Mouse (Mus musculus) cortical plate, adult 2 months (tissue): ENCODE measurements around the gene Hoxc9. TPM values are rescaled to one million over a fixed set of nuclear protein-coding genes. Genes with fewer than 3 reads are reported as not detected.

Experiments
- H3K27ac ChIP-seq: fragments of 200-500 bp; 2 replicates; pipeline ENCODE4 v1.5.1; 2012; ENCODE audit warnings: low read length, control low read depth, inconsistent platforms; ENCODE audit not compliant: insufficient read depth
- H3K4me1 ChIP-seq: fragments of 200-500 bp; 2 replicates; pipeline ENCODE4 v1.6.1; 2011; ENCODE audit warnings: low read length; ENCODE audit not compliant: control insufficient read depth, insufficient read depth
- H3K4me3 ChIP-seq: fragments of 200-500 bp; 2 replicates; pipeline ENCODE4 v1.5.1; 2011; ENCODE audit warnings: mild to moderate bottlenecking, low read length, control low read depth; ENCODE audit not compliant: insufficient read depth
- CTCF ChIP-seq: fragments of 200-500 bp; IDR thresholded peaks from 2 replicates; pipeline ENCODE4 v1.5.1; 2011; ENCODE audit warnings: mild to moderate bottlenecking, control low read depth, low read length; ENCODE audit not compliant: insufficient read depth; ENCODE audit errors: extremely low read depth
- POLR2A ChIP-seq: fragments of 200-500 bp; IDR thresholded peaks from 2 replicates; pipeline ENCODE4 v1.6.1; 2011; ENCODE audit warnings: mild to moderate bottlenecking, low read length, control low read depth; ENCODE audit not compliant: insufficient read depth; ENCODE audit errors: extremely low read depth
- polyA plus RNA-seq: library from polyadenylated mRNA; depleted of rRNA; stranded (reverse); fragments of >200 nt; gene quantifications from 2 replicates; pipeline ENCODE4 v1.2.3, GENCODE M21; 2012

Gene Hoxc9
- polyA plus RNA-seq, 1 experiment: not detected

GRCm38 (mm10) chr15:102943468-102943813, 32.8 kb upstream of the Hoxc9 start:
- TF ChIP-seq CTCF: no peak
- no peak for TF ChIP-seq POLR2A
- Histone ChIP-seq H3K4me3 (no peak overlapping the region), H3K27ac (no peak overlapping the region), H3K4me1 (no peaks in the 10 kb centered on the region)

- Histone ChIP-seq H3K4me1 (no peaks in the 10 kb centered on the region), H3K27ac (no peak overlapping the region), H3K4me3 (no peak overlapping the region)
- no peak for TF ChIP-seq POLR2A
- TF ChIP-seq CTCF: no peak
Measured at GRCm38 (mm10) chr15:102945185-102946077, 30.8 kb upstream of the Hoxc9 start.

GRCm38 (mm10) chr15:102947276-102947675, 29.0 kb upstream of the Hoxc9 start:
- no peak overlapping the region for H3K27ac ChIP-seq
- TF ChIP-seq POLR2A (no peak), CTCF (no peak)
- no peaks in the 10 kb centered on the region for H3K4me1 ChIP-seq
- H3K4me3 ChIP-seq: no peak overlapping the region

- Histone ChIP-seq H3K4me1 (no peaks in the 10 kb centered on the region), H3K4me3 (no peak overlapping the region), H3K27ac (no peak overlapping the region)
- TF ChIP-seq CTCF (no peak), POLR2A (no peak)
Measured at GRCm38 (mm10) chr15:102948842-102949241, 27.4 kb upstream of the Hoxc9 start.

- H3K4me1 ChIP-seq: no peaks in the 10 kb centered on the region
- TF ChIP-seq POLR2A: no peak
- no peak for TF ChIP-seq CTCF
- no peak overlapping the region for H3K4me3 ChIP-seq
- H3K27ac ChIP-seq: no peak overlapping the region
Measured at GRCm38 (mm10) chr15:102949696-102950095, 26.5 kb upstream of the Hoxc9 start.

- Histone ChIP-seq H3K4me1 (no peaks in the 10 kb centered on the region), H3K27ac (no peak overlapping the region), H3K4me3 (no peak overlapping the region)
- no peak for TF ChIP-seq POLR2A
- no peak for TF ChIP-seq CTCF
Measured at GRCm38 (mm10) chr15:102950877-102951276, 25.4 kb upstream of the Hoxc9 start.

- TF ChIP-seq POLR2A: no peak
- no peak for TF ChIP-seq CTCF
- Histone ChIP-seq H3K27ac (no peak overlapping the region), H3K4me1 (no peaks in the 10 kb centered on the region), H3K4me3 (no peak overlapping the region)
Measured at GRCm38 (mm10) chr15:102953561-102953960, 22.7 kb upstream of the Hoxc9 start.

- TF ChIP-seq POLR2A (no peak), CTCF (no peak)
- Histone ChIP-seq H3K4me3 (no peak within 1 kb of the TSS), H3K4me1 (no peaks in the 10 kb centered on the region), H3K27ac (no peak within 1 kb of the TSS)
Measured at GRCm38 (mm10) chr15:102954192-102955006, 21.8 kb upstream of the Hoxc9 start, which contains the start of gene Hoxc11. TSS of gene Hoxc11 (plus strand) at chr15:102954427.

- H3K4me3 ChIP-seq: no peak overlapping the region
- TF ChIP-seq POLR2A (no peak), CTCF (no peak)
- H3K4me1 ChIP-seq: no peaks in the 10 kb centered on the region
- H3K27ac ChIP-seq: no peak overlapping the region
Measured at GRCm38 (mm10) chr15:102955007-102955382, 21.2 kb upstream of the Hoxc9 start.

GRCm38 (mm10) chr15:102955833-102956640, 20.2 kb upstream of the Hoxc9 start:
- Histone ChIP-seq H3K4me3 (no peak overlapping the region), H3K27ac (no peak overlapping the region), H3K4me1 (no peaks in the 10 kb centered on the region)
- TF ChIP-seq POLR2A (no peak), CTCF (no peak)
